Mouse (Mus musculus): ENCODE results near the gene Man2a2.

Man2a2 gene

DNA sequence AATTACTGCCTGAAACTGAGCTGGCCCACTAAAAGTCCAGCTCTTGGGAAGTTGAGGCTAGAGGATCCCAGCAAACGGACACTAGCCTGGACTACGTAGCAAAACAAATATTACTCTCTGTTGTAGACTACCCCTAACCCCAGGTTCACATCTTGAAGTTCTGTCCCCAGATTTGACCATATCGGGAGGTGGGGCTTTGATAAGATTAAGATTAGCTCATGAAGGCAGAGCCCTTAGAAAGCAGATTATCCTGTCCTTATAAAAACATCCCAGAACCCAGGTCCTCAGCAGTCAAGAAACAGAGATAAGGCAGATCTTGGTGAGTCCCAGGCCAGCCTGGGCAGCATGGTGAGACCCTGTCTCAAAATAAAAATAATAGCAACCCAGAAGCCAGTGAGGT lies 991 bp upstream of the Man2a2 start:
- DNase-seq (ENCODE audit: extremely low read depth, low read depth, low spot score): no peak

DNA sequence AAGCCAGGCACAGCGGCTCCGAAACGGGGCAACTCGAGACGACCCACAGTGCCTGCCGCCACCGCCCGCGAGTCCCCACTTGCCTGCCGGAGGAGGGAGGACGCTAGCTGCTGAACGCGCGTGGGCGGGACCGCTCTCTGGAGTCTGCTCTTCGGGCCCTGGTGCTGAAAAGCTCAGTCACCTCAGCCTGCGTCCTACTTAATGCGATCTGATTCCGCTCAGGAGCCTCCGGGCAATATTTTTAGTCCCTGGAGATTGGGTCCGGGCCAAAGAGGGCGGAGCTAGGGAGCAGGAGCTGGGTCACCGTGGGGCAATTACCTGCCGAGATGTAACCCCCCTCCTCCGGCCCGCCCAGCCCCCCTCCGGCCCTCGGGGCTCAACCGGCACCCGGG lies 530 bp downstream of the Man2a2 start:
- DNase-seq (ENCODE audit: extremely low read depth, low read depth, low spot score): no peak

DNA sequence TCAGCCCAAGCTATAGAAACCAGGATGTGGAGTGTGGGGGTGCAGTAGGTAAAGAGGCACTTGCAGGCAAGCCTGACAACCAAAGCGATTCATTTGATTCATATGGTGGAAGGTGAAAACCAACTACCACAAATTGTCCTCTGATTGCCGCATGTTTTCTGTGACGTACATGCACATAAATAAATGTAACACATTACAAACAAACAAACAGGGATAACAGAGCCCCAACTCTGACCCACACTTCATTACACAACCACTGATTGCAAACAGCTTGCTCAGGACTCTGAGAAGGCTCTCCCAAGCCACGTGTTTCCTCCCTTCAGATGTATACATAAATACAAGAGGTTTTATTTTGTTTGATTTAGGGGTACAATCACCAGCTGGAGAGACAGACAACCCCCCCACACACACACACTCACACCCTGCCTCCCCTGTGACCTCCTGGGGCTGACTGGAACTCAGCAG lies 1.2 kb downstream of the Man2a2 start:
- no peak for DNase-seq (ENCODE audit: extremely low read depth, low read depth, low spot score)

DNA sequence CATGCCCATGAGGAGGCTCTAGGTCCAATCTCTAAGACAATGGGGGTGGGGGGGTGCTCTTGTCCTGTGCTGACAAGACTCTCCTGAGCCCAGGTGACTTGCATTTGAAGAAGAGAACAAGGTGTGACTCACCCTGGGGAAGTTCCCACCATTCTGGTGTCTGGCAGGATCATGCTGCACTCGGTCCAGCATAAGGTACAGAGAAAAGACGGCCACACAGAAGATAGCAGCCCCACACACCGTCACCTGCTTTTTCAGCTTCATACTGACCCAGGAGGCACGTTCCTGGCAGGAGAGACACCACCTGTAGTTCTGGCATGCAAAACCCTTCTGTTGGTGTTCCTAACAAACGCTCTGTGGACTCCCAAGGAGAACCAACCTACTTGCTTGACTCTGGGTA lies 1.7 kb downstream of the Man2a2 start:
- no peak for DNase-seq (ENCODE audit: extremely low read depth, low read depth, low spot score)

DNA sequence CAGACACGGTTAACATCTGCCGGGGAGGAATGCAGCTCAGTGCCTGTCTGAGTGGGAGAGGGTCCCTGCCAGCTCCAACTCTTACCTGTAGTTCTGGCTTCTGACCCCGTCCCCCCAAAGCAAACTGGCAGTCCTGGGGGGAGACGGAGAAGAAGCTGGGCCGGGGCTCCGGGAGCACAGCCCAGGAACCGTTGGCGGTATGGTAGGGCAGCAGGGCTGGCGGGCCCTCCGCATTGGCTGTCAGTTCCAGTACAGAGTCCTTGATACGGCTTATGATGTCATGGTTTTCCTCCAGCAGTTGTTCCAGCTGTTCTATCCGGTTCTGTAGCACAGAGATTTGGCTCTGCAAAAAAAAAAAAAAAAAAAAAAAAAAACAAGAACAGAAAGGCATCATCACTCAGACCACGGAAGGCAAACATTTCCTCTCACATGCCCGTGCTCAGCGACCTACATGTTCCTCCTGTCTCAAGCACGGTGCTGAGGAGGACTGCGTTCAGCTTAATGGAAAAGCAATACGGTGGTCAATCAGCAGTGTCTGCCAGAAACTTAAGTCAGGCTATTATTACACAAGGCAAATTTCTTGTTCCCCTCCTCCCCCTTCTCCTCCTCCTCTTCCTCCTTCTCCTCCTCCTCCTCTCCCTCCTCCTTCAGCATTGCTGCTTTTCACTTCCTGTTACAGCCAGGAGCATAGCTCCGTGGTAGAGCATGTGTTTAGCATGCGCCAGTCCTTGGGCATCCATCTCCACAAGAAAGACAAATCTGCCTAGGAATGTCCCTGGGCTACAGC lies 2.3 kb downstream of the Man2a2 start:
- DNase-seq (ENCODE audit: extremely low read depth, low read depth, low spot score): no peak

DNA sequence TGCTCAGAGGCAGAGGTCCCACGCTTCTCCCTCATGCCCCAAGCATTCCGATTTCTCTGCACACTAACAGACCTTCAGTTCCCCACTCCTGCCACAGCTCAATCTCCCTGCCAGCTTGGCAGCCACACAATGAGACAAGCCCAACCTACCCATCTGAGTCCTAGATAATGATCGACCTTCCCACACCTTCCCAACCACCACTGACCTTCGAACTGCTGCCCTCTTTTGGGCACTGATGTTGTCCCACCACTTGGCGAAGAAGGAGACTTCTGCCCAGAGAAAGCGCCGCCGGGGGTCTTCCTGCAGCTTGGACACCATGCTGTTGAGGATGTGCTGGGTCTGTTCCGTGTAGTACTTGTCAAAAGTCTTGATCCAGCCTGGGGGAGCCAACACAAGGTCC lies 3.2 kb downstream of the Man2a2 start:
- no peak for DNase-seq (ENCODE audit: extremely low read depth, low read depth, low spot score)

DNA sequence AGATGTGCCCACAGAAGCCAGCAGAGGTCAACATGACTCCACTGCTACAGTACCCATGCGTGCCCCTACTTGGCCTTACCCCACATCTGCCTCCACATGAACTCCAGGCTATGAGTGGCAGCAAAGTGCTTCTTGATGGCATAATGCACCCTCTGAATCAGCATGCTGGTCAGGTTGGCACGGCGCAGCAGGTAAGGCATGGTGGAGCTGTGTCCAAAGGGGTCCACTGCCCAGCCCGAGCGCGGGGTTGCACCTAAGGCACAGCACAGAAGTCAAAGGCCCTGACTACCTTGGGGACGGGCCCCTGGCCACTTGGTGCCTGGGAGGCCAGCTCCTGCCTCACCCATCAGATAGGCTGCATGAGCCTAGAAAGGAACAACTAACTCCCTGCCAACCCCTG lies 3.9 kb downstream of the Man2a2 start:
- DNase-seq (ENCODE audit: extremely low read depth, low read depth, low spot score): no peak

DNA sequence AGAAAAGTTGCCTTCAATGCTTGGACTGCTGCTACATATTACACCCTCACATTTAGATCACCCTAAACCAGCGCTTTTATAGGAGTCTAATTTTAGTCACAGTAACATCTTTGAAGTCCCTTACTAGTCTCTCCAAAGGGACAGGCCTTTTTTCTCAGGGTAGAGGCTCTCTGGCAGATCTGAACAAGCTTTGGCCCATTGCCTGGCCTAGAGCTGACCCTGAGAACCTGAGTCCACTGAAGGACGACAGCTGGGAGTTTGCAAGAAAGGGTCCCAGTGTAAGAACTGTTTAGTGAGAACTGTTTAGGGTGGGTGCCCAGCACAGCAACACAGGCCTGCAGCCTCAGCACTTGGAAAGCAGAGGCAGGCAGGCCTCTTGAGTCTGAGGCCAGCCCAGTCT lies 5.4 kb downstream of the Man2a2 start:
- DNase-seq (ENCODE audit: extremely low read depth, low read depth, low spot score): no peak

DNA sequence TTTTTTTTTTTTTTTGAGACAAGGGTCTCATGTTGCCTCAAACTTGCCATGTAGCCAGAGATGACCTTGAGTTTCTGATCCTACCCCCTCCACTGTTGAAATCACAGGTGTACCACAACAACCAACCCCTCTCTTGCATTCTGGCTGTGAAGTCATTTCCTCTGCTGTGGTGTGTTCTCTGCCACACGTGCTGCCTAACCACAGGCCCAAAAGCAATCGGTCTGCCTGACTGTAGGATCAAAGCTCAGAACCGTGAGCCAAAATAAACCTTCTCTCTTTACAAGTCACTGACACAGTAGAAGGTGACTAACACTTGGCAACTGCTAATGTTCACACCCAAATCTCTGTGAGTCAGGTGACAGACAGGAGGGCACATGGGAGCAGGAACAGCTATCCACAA lies 10.7 kb downstream of the Man2a2 start:
- DNase-seq (ENCODE audit: extremely low read depth, low read depth, low spot score): no peak

DNA sequence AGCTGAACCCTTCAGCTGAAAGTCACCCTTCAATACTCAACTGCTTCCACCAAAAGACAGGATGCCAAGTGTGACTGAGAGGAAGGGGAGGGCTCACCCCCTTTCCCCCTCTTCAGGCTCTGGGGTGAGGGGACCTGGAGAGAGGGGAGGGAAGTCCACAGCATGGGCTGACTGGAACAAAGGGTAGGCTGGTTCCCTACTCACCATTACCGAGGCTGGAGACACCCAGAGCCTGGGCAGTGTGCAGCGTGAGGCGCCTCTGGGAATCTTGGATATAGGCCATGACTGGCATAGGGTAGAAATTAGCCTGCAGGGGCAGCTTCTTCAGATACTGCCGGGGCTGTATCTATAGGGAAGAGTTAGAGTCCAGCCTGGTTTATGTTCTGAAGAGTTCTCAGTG lies 13.1 kb downstream of the Man2a2 start:
- no peak for DNase-seq (ENCODE audit: extremely low read depth, low read depth, low spot score)

DNA sequence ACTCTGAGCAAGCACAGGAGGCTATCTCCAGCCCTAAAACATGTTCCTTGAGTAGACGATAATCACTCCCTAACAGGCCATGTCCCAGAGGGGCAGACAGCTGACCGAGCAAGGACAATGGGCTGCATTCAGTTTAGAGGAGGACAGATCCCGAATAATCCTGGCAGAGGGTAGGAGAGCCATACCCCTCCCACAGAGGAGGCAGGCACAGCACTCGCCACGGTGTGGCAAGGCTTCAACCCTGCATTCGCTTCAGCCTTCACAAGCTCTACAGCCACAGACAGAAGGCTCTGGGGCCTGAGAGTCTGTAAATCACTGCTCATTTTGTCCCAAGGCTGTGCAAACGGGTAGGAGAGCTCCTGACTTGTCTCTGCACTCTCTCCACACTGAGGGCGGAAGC lies 14.0 kb downstream of the Man2a2 start:
- DNase-seq (ENCODE audit: extremely low read depth, low read depth, low spot score): no peak

DNA sequence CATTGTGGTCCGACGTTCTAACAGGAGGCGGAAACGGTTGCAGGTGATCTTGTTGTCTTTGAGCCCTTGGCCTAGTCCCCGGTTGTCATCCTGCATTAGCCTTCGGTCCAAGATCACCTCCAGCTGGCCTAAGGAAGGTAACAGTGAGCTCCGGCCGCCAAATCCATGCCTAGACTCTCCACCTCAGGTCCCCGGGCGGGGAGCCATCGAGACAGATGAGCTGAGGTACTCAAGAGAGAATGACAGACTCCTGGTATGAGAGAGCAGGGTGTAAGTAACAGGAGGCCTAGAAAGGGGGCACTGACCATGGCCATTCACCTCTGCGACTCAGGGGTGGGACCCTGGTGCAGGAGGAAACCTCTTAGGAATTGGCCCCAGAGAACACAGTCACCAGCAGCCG lies 14.8 kb downstream of the Man2a2 start:
- no peak for DNase-seq (ENCODE audit: extremely low read depth, low read depth, low spot score)

DNA sequence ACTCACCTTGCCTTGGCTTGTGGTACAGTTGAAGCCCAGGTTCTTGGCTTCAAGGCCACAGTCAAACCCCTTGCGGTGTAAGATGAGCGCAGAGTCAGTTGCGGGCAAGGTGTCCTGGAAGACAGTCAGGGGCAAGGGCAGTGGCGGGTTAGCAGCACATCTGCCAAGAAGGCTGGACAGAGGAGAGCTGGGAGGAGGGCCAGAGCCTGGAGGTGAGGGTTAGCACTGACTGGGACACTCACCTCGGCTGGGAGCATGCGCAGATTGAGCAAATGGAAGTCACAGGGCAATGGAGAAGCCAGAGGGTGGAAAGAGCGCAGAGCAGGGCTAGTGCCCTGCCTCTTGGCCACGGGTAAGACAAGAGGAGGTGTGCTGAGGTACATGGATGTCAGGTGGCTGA lies 18.3 kb downstream of the Man2a2 start:
- DNase-seq (ENCODE audit: extremely low read depth, low read depth, low spot score): no peak

DNA sequence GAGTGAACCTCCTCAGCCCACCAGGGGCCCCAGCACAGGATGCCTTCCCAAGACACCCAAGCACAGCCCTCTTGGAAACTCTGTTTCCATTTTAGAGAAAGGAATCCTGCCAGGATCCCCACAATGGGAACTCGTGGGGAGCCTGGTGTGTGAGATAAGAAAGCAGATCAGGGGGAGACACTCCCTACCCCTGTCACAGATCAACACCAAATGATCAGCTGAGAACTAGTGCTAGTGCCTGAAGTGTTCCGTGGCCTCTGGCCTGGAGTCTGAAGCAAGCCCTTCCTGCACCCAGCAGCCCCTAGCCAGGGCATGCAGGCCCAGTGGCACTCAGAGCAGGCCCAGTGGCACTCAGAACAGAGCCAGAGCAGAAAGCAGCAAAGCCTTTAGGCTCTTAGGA lies 20.4 kb downstream of the Man2a2 start:
- DNase-seq (ENCODE audit: extremely low read depth, low read depth, low spot score): no peak

DNA sequence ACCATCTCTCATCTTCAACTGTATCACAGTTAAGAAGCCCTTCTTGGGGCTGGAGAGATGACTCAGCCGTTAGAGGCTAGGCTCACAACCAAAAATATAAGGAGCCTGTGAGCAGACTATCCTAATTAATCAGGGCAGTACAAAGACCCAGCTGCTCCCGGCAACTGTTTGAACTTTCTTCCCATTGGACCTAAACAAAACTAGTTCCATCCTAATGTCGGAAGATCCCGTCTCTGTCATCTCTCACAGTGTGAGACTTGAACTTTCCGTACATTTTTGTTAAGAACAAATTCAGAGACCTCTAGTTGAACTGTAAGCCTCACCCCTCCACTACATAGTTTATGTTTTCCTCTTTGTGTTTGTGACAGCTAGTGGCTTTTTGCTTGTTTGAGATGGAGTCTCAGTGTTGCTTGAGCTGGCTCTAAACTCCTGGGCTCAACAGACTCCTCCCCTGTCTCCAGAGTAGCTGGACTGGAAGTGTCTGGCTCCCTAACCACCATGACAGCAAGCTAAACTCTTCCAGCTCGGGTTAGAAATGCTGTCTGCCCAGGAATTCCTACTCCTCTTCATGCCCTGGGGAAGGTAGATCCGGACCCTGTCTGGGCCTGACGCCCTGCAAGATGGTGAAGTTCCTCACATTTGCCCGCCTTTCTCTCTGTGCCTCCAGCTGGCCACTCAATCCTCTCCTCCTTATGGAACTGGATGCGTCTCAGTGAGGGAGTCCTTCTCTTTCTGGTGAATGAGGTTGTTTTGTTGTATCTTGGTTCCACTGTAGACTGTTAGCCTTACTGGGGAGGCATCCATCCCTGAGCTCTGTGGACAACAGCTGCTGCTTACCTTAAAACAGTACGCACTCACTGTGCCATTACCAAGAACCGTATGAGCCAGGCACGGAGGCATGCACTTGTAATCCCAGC lies 23.2 kb downstream of the Man2a2 start:
- no peak for DNase-seq (ENCODE audit: extremely low read depth, low read depth, low spot score)

DNA sequence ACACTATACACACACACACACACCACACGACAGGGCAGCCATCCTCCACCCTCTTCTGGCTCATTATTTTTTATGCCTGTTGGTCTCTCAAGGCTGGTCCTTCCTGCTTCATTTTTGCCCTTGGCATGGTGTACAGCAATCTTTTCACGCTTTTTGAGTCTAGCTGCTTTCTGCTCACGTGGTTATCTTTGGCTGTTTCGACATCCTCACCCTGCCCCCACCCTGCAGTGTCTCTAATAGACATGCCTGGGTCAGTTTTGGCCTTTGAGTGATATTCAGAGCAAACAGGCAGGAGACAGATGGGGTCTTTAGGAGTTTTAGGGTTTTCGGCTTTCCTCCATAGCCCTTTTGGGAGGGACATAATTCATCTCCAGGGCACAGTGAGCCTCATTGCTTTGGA lies 24.3 kb downstream of the Man2a2 start:
- no peak for DNase-seq (ENCODE audit: extremely low read depth, low read depth, low spot score)

DNA sequence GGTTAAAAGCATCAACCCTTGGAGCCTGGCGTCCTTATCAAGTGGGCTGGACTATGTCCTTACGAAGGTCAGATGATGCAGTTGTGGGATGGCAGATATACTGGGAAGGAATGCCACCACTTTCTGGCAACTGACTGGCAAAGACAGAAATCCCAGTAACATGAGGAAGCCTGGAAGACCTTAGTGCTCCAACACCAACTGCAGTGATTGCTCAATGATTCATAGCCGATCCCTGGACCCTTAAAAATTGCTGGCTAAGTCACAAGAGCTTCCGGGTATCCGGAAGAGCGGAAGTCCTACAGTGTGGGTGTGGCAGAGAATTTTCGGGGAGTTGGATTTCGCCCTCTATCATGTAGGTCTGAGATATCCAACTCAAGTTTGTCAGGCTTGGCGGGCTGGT lies 25.0 kb downstream of the Man2a2 start:
- DNase-seq (ENCODE audit: extremely low read depth, low read depth, low spot score): no peak

DNA sequence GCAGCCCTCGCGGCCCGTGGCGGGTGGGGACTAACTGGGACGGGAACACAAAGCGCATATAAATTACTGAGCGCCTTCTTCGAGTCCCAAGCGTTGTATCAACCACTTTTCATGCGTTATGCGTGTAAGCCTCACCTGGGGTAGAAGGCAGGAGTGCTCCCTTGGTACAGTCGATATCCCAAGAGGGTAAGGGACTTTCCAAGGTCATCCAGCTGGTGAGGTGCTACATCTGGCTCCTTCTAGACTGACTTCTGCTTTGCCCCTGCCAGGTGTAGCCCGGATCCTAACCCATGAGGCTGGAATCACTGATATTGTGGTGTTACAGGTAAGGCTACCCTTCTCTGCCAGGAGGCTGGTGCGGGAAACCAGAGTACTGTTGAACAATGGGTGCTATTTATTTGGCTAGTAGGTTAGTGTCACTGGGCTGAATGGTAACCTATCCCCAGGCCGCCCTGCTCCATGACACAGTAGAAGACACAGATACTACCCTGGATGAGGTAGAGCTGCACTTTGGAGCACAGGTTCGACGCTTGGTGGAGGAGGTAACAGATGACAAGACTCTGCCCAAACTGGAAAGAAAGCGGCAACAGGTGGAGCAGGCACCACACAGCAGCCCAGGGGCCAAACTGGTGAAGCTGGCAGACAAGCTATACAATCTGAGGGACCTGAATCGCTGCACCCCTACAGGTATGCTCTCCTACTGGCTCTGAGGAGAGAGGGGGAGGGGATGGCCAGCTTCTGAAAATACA lies 27.7 kb downstream of the Man2a2 start:
- no peak for DNase-seq (ENCODE audit: extremely low read depth, low read depth, low spot score)

DNA sequence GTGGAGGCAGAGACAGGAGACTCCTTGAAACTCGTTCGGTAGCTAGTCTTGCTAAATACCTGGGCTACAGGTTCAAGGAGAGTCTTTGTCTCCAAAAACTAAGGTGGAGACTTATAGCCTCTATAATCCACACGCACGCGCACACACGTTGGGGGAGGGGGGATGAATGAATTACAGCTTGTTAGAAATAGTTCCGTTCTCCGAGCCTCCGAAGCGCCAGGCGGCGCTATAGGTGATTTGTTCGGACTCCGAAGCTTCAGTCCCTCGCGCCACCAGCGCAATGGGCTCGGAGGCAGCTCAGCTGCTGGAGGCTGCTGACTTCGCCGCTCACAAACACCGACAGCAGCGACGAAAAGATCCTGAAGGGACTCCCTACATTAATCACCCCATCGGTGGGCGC lies 28.3 kb downstream of the Man2a2 start, which contains the start of gene Hddc3:
Gene Hddc3, plus strand, starts transcription at position 247 of the 400 bp plus-strand sequence.
- peak; percentile 93 for DNase-seq (ENCODE audit: extremely low read depth, low read depth, low spot score)

DNA sequence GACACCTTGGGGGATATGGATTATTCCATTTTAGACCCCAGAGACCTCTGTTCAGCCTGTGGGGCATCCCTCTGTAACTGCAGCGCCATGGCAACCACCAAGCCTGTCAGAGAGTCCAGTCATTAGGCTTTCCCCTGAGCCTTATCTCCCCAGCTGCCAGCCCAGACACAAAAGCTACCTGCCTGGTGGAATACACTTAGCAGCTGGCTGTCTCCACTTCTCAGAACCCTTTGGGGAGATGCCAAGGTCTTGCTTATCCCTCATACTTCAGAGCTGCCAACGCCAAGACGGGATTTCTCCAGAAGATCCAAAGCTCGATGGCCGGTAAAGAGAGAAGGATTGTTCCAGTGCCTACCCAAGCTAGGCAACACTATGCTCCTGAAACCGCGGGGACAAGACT lies 29.4 kb downstream of the Man2a2 start:
- no peak for DNase-seq (ENCODE audit: extremely low read depth, low read depth, low spot score)

DNA sequence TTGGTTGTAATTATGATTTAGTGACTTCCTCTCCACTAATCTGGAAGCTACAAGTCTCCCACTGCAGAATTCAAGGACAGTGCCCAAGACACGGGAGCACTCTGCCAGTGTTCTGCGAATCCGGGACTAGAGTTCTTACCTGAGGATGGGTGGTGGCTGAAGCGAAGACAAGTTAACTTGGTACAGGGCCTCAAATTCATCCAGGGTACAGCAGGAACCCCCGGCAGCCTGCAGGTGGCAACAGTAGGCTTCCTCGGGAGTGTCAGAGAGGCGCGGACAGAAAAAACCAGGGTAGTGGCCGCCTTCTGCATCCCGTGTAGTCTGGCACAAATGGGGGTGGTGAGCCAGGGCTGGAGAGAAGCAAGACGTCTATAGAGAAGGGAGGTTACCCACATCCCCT lies 30.4 kb downstream of the Man2a2 start, which contains the start of gene Unc45a:
Gene Unc45a, minus strand, starts transcription at position 213 of the 400 bp plus-strand sequence.
- DNase-seq (ENCODE audit: extremely low read depth, low read depth, low spot score): no peak

Data from fat pad, adult 2 months (tissue).